Mouse (Mus musculus) adrenal gland, postnatal 14 days (tissue): ENCODE results near the gene Krt42. TPM values are rescaled to one million over a fixed set of nuclear protein-coding genes. Genes with fewer than 3 reads are reported as not detected.
"Not testable (repeated sequence)": the region's sequence is repeated elsewhere in the genome, so short reads cannot be mapped to it uniquely, and the experiment has no call there.

ENCODE experiments used
- DNase-seq: peaks from one replicate; pipeline ENCODE4 v3.0.0; 2021; ENCODE audit warnings: mixed read lengths
- total RNA-seq: library from RNA; stranded (reverse); gene quantifications from 2 replicates; pipeline ENCODE4 v1.2.3, GENCODE M21; 2021

Krt42 gene
- total RNA-seq, 1 experiment from 2014 or later: not detected

DNA sequence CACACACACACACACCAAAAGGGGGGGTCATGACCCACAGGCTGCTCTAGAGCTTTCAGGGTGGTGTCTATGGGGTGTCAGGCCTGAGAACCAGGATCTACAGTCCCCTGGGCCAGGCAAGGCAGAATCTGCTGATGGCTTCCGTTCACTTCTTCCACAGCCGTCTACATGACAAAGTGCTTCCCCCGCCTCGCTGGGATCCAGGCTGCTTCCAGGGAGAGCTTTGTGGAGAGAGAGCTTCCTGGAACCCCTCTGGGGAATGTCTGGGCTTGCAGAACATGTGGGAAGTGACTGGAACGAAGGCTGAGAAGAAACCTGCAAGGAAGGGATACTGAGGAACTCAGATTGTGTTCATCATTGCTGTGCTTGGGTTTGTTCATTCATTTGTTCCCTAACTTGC, 9.1 kb upstream of the Krt42 start:
- no peak for DNase-seq

DNA sequence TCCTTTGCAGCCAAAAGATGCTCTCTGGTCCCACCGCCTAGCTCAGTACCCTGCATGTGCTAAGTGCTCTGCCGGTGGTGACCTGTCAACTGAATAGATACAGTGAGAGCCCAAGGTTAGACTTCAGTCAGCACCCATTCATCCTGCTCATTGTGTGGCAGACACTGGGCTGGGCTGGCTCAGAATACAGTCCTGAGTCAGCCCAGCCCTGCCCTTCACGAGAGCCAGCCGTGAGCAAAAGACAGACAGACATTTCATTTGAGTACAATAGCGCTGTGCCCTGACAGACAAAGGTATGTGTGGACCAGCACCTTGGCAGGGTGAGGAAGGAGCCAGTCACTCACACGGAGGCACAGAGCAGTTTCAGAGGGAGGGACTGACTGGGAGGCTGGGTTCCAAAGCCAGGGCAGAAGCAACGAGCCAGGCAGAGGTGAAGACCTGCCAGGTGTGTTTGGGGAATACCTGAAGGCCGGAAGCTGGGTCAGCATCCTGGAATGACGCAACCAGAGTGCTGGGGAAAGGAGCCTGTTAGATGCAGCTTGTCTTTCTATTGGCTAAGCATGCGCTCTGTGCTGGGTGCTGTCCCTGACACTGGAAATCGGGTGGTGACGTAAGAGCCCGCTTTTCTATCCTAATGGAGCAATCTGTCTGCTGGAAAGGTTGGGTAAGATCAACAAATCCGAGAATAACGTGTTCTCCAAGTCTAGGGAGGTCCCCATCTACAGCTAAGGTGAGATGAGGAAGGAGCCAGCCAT, 8.2 kb upstream of the Krt42 start:
- peak; percentile 53 for DNase-seq

DNA sequence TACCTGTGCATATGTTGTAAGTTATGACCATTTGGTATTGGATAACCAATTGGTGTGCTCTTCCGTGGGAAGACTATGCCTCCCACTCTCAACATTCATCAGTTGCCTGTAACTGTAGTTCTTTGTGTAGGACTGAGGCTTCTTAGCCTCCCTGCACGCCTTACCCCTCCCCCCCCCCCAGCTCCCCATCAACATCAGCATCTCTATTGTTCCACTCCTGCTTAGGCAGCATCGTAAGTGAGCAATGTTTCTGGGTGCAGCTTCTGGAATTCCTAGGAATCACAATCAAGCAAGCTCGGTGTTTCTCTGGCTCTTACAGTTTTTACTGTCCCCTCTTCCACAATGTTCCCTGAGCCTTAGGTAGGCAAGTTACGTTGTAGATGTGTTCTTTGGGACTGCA, 5.8 kb upstream of the Krt42 start:
- DNase-seq: no peak

DNA sequence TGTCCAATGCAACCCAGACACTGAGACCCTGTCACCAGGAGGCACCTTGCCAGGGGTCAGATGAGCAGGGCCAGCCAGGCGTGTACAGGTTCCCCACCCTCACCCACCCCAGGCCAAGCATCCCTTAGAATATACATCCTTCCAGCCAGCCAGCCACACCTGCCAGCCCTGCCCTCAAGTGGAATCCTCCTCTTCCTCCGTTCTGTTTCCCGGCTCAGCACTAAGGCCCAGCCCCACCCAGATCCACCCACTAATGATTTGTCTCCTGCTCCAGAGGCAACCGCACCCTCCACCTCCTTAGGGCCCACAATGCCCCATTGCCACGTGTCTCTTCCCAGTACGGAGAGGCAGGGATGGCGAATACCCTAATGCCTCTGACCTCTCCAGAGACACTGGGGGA, 5.0 kb upstream of the Krt42 start:
- DNase-seq: no peak

DNA sequence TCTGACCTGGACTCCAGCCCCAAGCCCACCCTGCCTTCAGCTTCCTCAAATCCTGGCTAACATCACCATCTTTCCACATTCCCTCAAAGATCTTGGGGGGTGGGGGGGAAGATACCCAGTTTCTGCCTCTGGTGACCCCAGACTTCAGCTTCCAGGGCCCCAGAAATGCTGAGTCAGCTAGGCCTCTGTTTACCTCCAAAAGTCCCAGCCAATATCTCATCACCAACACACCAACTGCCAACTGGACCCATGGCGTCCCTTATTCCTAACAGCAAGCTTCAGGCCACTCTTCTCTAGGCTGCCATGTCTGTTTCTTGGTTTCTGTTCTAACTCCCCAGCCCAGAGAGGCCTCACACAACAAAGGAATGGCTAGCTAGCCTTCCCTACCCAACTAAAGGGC, 2.2 kb upstream of the Krt42 start:
- DNase-seq: no peak

DNA sequence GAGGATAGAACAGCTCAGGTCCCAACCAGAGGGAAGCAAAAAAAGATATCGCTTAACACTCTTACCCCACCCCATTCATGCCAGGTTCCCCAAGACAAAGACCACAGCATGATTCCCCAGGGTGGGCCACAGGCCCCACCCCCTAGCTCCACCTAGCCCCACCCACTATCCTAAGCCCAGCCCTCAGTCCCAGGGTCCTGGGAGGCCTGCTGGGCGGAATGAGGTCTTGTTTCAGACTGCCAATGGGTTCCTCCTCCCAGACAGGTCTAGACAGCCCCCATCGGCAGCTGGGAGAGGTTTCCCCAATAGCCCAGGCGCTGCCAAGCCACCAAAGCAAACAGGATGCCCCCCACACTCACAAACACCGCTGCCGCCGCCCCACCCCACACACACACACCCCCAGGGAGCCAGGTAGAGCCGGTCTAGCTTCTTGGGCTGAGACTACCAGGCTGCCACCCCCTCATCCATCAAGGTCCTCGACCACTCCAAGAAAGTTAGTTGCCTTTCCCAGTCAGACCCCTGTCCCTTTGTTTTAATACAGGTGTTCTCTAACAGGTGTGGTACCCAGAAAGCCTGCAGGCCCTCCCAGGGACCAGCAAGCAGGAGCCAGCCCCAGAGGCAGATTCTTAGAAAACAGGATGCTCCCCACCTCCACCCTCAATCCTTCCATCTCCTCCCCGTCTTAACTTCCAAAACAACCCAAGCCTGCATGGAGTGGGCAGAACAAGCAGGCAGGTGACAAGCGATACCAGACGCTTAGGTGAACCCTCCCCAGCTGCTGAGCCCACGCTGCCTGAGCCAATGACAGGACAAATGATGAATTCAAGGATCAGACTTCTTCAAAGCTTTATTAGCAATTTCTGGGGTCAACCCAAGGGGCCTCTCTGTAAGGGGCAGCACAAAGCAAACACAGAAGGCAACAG, 7.4 kb downstream of the Krt42 start:
- no peak for DNase-seq

DNA sequence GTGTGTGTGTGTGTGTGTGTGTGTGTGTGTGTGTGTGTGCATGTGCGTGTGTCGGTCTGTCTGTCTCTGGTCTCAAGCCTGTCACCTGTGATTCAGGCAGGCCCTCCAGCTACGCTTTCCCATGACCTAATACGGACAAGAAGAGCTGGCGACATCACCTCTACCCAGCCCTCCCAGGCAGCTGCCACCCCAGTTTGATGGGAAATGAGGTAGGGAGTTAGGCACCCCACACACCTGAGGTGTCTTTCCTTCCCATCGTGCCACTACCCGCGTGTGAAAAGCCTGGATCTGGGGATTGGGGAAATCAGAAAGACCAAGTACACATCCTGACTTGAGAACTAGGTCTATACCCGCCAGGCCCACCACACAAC, 8.5 kb downstream of the Krt42 start:
- no peak for DNase-seq

DNA sequence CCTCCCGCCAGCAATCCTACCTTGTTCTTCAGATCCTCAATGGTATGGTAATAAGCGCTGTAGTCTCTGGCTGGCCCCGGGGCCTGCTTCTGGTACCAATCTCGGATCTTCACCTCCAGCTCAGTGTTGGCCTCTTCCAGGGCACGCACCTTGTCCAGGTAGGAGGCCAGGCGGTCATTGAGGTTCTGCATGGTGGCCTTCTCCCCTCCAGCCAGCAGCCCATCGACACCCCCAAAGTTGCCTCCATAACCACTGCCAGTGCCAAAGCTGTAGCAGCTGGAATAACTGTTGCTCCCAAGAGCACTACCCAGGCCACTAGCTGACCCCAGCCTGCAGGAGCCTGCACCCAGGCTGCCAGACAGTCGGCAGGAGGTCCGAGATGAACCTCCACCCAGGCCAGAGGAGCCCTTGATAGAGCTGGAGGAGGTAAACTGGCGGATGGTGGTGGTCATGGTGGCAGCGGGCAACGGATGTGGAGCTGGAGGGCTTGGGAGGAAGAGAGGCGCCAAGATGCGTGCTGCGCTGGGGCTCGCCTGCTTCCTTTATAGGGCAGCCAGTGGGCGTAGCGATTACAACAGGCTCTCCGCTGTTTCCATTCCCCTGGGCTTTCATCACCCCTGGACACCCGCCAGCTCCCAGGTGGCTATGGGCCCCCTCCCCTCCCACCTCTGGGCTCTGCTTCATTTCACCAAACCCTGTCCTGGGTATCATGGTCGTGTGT, 9.0 kb downstream of the Krt42 start, which contains the start of gene Krt17:
Gene Krt17, minus strand, starts transcription at position 516 of the 721 bp plus-strand sequence.
- DNase-seq: no peak

DNA sequence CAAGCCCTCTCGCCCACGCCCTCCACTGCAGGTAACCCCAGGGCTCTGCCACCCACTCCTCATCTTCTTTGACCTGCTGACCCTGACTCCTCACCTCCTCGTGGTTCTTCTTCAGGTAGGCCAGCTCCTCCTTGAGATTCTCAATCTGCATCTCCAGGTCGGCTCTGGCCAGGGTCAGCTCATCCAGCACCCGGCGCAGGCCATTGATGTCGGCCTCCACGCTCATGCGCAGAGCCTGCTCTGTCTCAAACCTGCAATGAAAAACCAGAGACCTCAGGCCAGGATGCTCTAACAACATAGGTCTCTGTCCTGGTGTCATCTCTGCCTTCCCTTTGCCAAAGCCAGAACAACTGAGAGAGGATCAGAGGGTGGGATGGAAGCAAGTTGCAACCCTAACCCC, 10.6 kb downstream of the Krt42 start:
- no peak for DNase-seq

DNA sequence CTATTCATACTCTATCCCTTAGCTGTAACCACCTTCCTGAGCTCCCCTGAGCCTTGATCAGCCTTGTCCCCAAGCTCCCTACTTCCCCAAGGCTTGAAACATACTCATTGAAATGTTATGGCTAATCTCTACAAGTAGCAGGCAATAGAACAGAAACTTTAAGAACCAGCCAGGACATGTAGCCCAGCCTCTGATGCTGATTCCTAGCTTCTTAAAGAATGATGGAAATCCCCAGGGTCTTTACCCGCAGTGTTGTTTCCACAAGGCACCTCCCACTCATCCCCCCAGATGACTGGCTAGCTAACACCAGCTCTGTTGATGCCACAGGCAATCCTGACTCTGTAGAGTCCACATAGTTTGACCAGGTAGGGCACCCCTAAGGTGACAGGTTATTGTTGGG, 11.7 kb downstream of the Krt42 start:
- no peak for DNase-seq

DNA sequence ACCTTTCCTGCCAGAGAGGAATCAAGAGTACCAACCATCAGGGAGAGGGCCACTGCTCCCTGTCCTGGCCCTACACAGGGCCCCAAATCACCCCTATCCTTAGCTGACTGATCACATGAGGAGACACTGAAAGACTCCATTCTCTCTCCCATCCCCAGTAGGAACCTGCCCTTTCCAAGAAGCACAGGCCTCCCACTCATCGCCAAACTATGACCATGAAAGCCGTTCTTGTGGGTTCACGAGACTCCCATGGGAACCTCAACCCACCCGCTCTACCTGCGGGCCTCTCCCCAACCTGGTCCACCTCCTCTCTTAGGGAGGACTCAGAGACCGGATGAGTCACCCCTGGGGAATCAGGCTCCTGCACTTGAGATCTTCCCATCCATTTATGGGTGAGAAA, 14.2 kb downstream of the Krt42 start:
- no peak for DNase-seq

DNA sequence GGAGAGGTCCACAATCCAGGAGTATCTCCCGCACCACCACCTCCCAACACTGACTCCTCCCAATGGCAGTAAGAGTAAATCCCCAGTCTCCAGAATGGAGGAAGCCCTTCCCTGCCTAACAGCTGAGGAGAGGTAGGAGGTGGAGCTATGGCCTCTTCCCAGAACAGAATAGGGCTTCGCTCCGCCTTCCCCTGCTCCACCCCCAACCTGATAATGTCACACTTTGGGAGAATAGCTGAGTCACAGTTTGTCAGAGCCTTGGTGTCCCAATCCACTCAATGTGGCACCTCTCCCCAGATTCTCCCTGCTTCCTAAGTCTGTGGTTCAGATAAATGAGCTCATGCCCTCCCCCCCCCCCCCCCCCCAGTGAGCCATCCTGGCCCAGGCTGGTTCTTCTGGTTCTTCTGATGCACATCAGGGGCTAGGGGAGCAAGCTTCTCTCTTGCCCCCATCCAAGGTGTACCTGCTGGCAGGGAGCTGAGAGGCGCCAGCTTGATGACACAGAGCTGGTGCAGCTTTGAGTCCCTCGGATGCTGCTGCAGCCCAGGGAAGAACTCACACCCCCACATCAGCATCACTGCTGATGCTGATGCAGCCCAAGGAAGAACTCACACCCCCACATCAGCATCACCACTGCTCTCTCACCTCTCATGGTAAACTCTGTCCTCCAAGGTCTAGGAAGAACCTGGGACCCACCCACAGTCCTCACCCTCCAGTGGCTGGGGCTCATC, 15.1 kb downstream of the Krt42 start:
- no peak for DNase-seq

DNA sequence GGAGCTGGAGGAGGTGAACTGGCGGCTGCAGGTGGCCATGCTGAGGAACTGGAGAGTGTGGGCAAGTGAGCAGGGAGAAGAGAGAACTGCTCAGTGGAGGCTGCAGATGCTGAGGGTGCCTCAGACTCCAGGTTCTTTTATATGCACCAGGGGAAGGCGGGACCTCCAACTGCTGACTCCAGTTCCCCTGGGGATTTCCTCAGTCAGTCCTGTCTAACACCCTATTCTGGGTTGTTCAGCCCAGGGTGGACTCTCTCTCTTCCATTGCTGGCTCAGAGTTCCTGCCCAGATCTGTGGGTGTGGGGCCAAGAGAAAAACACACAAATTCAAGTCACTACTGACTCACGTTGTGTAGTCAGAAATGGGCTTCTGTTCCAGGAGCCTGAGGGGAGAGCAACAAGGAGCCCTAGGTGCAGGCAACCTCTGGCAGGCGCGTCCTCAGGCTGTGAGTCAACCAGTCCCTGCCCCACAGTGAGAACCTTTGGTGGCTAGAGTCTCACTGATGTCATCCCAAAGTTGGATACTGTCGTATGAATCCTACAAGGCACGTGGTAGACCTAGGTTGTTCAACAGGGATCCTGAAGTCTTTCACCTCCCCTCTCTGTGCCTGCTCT, 20.7 kb downstream of the Krt42 start, which contains the start of gene Krt16:
Gene Krt16, minus strand, starts transcription at position 51 of the 614 bp plus-strand sequence.
- no peak for DNase-seq

DNA sequence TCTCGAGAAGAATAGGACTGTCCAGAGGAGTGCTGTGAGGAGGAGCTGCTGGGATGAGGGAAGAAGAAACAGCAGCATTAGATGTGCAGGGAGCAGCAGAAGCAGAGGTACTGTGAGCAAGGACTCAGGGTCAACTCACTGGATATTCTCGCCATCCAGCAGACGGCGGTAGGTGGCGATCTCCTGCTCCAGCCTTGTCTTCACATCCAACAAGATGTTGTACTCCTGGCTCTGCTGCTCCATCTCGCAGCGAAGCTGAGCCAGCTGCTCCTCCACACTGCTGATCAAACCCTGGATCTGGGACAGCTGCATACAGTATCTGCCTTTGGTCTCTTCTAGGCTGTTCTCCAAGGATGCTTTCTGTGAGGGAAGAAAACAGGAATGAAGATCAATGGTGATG, 23.2 kb downstream of the Krt42 start:
- not testable (repeated sequence) for DNase-seq

DNA sequence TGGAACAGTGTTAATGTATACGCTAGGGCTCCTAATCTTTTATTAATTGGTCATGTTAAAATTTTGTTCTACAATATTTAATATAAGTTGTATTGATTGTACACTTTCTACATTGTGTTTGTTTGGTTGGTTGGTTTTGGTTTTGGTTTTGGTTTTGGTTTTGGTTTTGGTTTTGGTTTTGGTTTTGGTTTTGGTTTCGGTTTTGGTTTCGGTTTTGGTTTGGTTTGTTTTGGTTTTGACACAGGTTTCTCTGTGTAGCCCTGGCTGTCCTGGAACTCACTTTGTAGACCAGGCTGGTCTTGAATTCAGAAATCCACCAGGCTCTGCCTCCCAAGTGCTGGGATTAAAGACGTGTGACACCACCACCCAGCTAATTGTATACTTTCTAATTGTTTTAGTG, 29.4 kb downstream of the Krt42 start:
- DNase-seq: not testable (repeated sequence)

DNA sequence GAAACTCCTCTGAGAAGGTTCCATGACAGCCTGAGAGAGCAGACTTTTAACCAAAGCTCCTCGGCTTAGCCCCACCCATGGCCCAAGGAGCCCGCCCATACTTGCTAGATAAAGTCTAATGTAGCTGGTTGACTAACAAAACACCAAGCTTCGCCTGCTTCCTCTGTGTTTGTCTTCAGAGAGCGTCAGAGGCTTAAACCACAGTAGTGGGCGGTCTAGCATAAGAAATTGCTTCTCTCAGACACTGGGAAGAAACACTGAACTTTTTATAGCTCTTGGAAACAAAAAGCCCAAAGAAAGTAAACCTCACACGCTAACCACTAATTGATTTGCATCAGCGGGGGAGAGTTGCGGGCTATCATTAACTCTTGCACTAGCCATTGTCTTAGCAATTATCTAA, 47.9 kb downstream of the Krt42 start:
- no peak for DNase-seq

DNA sequence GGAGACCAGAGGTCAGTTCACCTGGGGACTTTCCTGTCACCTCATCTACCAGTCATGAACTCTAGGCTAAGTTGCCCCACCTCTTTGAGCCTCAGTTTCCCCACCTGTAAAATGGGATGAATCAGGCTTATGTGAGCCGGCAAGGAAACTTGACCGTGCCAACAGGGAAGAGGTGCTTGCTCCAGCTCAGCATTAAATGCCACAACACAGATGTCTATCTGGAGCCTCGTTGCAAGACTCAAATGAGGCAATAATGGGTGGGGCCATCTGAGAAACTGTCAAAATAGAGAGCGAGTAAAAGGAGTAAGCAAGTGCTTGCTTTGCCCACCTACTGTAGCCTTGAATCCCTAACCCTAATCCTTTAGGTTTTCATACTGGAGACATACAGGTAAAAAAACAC, 50.4 kb downstream of the Krt42 start:
- no peak for DNase-seq
